Mouse (Mus musculus) gastrocnemius, adult 8-10 months (tissue): ENCODE measurements at regions not wholly inside any gene's neighbourhood (a gene's known extent, or its start where the extent isn't known, plus 50 kb on each side); places are given as distances from the start of the nearest gene placed in this dataset.

Experiments
- DNase-seq, 2 experiments: peaks; one replicate each; pipeline ENCODE4 v3.0.0; 2022; ENCODE audit warnings: low spot score in 2 of 2

GRCm38 (mm10) chr8:113183186-113183585 lies 452.2 kb upstream of the Mon1b start:
- no peak for DNase-seq

- no peak for DNase-seq
Measured at GRCm38 (mm10) chr8:113190537-113190936, 444.9 kb upstream of the Mon1b start.

- no peak for DNase-seq
Measured at GRCm38 (mm10) chr8:113191537-113191936, 443.9 kb upstream of the Mon1b start.
